8 mouse cellular contexts compared by ENCODE assay signal in the genomic region with DNA sequence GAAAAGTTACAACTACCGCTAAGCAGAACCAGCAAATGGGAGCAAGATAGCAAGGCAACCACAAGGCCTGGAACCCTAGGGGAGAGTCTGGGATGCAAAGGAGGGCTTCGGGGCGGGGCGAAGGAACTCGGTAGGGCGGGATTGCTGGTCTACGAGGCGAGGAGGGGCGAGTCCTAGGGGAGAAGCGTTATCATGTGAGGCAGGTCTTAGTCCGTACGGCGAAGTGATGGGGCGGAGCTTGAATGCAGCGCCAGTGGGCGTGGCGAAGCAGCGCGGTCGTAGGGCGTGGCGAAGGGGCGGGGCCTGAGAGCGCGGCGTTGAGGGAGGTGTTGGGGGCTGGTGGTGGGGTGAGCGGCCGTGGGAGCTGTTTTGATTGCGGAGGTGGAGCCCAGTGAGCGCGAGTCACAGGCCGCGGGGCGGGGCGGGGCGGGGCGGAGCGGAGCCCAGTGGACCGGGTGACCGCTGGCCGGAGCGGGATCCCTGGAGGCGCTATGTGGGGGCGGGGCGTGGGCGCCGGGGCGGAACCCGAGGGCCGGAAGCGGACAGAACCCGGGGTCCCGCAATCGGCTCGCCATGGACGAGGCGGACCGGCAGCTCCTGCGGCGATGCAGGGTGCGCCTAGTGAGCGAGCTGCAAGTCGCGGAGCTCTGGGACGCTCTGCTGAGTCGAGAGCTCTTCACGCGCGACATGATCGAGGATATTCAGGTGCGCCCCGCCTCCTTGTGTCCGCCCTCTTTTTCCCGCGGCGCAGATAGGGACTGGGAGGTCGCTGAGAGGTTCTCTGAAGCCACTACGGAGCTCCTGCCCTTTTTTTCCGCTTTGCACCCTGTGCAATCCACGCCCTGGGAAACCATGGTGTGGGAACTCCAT. TPM values are rescaled to one million over a fixed set of nuclear protein-coding genes. Genes with fewer than 3 reads are reported as not detected.
DNase-seq lines count a peak whose midpoint lies in the region; ATAC-seq lines count a peak whose summit lies in the region.

A gene (plus strand): TSS at position 331 of the 870 bp plus-strand sequence.

- peak within 1 kb of the TSS; percentile 57 for H3K4me2 ChIP-seq in intestine, embryonic 14.5 days (ENCODE audit: low read length)

- ATAC-seq in intestine, embryonic 14.5 days (replicated peaks; ENCODE audit: low FRiP score, low TSS enrichment, low read depth): peak; percentile 84

- H3K9ac ChIP-seq in intestine, embryonic 14.5 days (ENCODE audit: low read length): peak within 1 kb of the TSS; percentile 61

- H3K4me1 ChIP-seq in intestine, embryonic 14.5 days (replicated peaks; ENCODE audit: control insufficient read depth, insufficient read depth, low read length): peaks cover 26% of the 10 kb centered on the region

- peak within 1 kb of the TSS; percentile 94 for H3K27ac ChIP-seq in intestine, embryonic 14.5 days (ENCODE audit: low read depth)

- peak; percentile 99 to 100 for DNase-seq in adrenal gland, adult (ENCODE audit: inconsistent age in 2 of 2, low spot score in 1 of 2)
- peak; percentile 97 for DNase-seq in embryo, embryonic 10.5 days (ENCODE audit: low spot score)
- DNase-seq in gastrocnemius, postnatal 25 days: peak; percentile 97
- DNase-seq in intestine, embryonic 14.5 days (ENCODE audit: low spot score): peak; percentile 99
- peak; percentile 95 to 96 for DNase-seq in left cerebral cortex, postnatal 14 days (ENCODE audit: low spot score in 2 of 2)
- peak; percentile 98 for DNase-seq in mesoderm, embryonic 11.5 days (ENCODE audit: low read depth, low spot score)
- peak; percentile 93 to 96 for DNase-seq in right cerebral cortex, postnatal 36 days (ENCODE audit: low spot score in 2 of 2)
- peak; percentile 100 for DNase-seq in yolk sac, embryonic 10.5 days (ENCODE audit: low spot score)

- H3K4me3 ChIP-seq in intestine, embryonic 14.5 days (ENCODE audit: low read depth, low read length): peak within 1 kb of the TSS; percentile 62

- no peaks in the 10 kb centered on the region for H3K27me3 ChIP-seq in intestine, embryonic 14.5 days (replicated peaks; ENCODE audit: control insufficient read depth, insufficient read depth, low read length)

- intact Hi-C loops in left cerebral cortex, postnatal 14 days (cut with DNase I): no loop called here

- H3K9me3 ChIP-seq in intestine, embryonic 14.5 days (ENCODE audit: control insufficient read depth, low read length): no peaks in the 10 kb centered on the region

- WGBS in intestine, embryonic 14.5 days: under 1% methylated on average over 77 of the region's 80 CpGs

- H3K36me3 ChIP-seq in intestine, embryonic 14.5 days (ENCODE audit: control insufficient read depth, insufficient read depth, low read length): peaks cover 14% of the 10 kb centered on the region

RNA-seq across cellular contexts. Expression of the gene that starts here (rescaled TPM):
- 1 to 10 TPM; 2.0 TPM for total RNA-seq in gastrocnemius, postnatal 25 days (2021)
- polyA plus RNA-seq in intestine, embryonic 14.5 days (2014; fragmentation: Nextera tagmentation; extraction: Ambion mirVana): 19.3 and 20.0 TPM in 2 replicates
- 10 to 100 TPM; 19.4 to 21.8 TPM for total RNA-seq in left cerebral cortex, postnatal 14 days (2021)

Comparison
In these comparisons a context has a peak if more than half of its experiments do, and no peak if none do; other contexts are left out.
1. Peak in every context shown above with its lines: DNase-seq, ATAC-seq, H3K4me3 ChIP-seq and H3K27ac ChIP-seq.
2. RNA of the gene that starts here (total RNA-seq): 19.4 to 21.8 TPM in left cerebral cortex, postnatal 14 days; 2.0 TPM in gastrocnemius, postnatal 25 days; every median in the first group is over 4 times any median in the second.